Mouse (Mus musculus) heart, adult 11 months (tissue): ENCODE results near the gene Nudt19.
"Not testable (repeated sequence)": the region's sequence is repeated elsewhere in the genome, so short reads cannot be mapped to it uniquely, and the experiment has no call there.

Source experiments
- DNase-seq: peaks from one replicate; pipeline ENCODE4 v3.0.0; 2022

The Nudt19 gene

DNA sequence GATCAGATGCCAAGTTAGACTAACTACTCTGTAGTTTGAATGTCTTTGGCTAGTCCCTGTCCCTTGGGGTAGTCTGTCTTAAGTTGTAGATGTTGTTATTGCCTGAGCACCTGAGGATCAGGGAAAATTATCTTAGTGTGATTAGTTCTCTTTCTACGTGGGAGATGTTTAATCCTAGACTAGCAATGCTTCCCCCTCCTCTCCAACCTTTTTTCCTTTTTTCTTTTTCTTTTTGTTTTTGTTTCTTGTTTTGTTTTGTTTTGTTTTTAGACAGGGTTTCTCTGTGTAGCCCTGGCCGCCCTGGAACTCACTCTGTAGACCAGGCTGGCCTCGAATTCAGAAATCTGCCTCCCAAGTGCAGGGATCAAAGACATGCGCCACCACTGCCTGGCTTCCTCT, at the start of gene Nudt19:
Nudt19 (minus strand) TSS at position 100 of the 399 bp plus-strand sequence.
- DNase-seq = no peak

DNA sequence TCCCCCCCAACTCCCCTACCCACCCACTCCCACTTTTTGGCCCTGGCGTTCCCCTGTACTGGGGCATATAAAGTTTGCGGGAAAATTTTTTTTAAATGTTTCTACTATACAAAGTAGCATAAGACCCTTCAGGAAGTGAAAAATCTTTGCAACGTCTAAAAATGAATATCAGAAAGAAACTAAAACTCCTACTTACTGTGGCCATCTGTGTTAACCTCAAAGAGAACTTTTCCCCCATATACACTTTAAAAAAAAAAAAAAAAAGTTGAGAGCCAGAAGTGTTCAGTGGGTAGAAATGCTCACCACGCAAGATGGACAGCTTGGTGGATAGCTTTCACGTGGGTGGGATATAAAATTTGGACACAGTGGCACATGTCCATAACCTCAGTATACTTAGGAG, 46.7 kb upstream of the Nudt19 start:
- DNase-seq = no peak

DNA sequence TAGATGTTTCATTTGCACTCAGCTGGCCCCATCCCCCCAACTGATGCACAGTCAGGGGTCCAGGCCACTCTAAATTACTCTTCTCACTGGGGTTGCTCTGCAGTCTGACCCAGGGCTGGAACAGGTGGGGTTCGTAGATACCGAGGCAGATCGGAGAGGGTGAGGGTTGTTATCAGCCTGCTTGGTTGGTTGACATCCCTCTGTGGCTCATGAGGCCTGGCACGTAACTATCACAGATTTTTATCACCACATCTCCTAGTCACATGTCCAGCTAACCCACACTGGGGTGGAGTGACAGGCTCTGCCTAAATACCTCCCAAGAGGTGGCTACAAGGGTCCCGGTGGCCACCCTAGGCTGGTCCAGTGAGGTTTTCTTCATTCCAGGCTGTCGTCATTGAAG, 45.0 kb upstream of the Nudt19 start:
- DNase-seq = no peak

DNA sequence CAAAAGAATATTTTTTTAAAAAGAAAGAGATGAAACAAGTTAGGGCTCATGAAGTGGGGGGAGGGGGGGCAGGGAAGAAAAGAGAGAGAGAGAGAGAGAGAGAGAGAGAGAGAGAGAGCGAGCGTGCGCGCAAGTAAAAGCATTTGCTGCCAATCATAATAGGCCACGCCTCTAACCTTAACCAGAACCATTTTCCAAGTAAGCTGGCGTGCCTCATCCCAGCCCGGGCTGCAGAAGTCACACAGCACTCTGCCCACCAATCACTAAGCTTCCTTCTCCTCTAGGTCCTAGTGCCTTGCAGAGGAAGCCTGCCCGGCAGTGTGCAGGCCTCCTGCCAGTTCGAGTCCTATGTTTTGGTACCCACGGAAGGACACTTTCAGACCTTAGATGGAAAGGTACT, 43.9 kb upstream of the Nudt19 start:
- no peak for DNase-seq

DNA sequence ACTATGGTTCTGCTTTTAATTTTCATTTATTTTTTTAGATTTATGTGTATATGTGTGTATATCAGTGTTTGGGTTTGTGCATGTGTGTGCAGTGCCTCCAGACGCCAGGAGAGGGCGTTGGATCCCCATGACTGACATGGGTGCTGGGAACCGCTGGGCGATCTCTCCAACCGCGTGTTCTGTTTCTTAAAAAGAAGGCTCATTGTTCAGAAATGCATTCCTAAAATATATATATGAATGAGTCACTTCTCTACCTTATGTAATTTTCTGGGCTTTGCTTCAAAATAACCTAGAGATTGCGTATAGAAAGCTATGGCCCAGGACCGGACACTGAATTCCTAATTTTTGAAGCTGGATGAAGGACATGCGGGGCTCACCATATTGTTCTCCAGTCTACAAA, 43.4 kb upstream of the Nudt19 start:
- DNase-seq = no peak

DNA sequence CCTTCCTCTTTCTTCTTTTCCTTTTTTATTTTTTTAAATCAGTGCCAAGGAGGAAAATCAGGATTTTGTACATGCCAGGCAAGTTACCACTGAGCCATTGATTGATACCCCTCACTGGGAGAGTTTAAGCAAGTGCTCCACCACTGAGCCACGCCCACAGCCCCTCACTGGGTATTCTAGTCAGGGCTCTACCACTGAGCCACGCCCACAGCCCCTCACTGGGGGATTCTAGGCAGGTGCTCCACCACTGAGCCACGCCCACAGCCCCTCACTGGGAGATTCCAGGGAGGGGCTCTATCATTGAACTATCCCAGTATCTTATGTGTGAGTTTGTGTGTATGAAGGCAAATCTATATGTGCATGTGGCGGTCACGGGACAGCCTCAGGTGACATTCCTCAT, 38.2 kb upstream of the Nudt19 start:
- no peak for DNase-seq

DNA sequence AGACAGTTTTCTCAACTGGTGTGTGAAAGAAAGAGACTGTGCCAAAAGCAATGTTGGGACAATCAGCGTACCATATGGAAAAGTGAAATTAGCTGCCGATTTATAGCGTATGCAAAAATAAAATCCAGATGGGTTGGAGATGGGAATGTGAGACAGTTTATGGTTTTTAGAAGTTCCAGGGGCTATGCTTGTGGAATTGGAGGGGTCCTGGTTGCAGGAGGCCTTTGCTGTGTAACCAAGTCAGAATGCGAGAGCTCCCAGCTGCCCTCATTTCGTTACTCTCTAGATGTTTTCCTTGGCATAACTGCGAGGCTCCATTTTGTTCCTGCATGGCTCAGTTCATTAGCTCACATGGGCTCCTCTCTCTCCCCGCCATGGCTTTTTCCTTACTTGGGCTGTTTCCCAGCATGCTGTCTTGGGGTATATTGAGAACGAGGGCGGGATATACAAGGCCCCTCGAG, 34.7 kb upstream of the Nudt19 start:
- DNase-seq = peak; percentile 96

DNA sequence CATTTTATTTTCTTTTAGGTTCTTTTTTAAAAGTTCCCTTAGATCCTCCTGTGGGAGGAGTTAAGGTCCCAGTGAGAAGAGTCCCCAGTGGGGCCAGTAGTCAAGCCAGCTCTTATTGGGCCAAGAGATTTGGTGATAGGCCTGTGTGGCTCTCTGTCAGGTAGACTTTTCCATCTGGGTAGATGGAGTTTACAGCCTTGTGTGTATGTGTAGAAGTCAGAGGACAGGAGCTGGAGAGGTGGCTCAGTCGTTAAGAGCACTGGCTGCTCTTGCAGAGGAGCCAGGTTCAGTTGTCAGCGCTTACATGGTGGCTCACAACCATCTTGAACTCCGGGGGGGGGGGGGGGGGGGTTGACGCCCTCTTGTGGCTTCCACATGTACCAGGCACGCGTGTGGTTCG, 33.4 kb upstream of the Nudt19 start:
- DNase-seq = no peak

DNA sequence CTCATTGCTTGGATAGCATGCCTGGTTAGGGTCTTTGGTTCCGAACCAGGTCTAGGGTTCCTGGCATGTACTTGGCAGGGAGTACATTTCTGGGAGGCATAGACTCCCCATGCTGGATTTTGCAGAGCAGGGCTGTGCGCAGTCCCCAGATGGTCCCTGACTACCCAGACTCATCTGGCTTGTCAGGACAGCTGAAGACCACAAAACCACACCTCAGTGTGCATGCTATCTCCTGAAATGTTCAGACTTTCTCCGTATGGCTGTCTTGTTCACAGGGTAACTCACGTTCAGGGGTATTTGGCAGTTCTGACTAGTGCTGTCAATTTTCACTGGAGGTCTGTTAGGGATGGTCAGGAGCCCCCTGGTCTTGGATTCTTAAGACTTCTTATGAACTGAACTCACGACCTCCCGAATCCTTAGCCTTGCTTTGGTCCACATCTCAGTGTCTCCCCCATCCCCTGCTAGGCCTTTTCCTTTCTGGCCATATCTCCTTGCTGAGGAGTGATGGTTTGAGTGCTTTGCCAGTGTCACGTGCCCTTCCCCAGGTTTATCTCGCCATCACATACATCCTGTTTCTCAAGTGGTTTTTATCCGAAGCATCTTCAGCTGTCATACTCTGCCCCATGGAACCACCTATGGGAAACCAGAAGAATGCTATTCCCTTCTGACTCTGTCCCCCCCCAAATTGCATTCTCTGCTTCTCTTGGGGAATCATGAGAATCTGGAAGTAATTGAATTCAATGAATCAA, 32.8 kb upstream of the Nudt19 start:
- no peak for DNase-seq

DNA sequence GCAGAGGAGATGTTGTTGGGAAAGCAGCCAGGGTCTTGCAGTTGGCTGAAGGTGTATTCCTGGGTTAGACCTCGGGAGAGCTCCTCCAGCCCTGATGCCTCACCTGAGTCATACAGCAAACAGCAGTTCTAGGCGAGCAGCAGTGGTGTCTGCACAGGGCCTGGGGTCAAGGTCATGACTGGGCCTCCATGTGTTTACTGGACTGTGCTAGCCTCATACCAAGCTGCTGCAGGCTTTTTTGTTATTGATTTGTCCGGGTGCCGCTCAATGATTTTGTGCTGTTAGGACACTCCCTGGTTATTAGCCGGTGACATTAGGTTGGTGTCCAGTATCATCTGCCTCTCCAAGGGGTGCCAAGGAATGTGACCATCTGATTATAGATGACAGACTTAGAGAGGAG, 31.6 kb upstream of the Nudt19 start:
- peak; percentile 89 for DNase-seq

DNA sequence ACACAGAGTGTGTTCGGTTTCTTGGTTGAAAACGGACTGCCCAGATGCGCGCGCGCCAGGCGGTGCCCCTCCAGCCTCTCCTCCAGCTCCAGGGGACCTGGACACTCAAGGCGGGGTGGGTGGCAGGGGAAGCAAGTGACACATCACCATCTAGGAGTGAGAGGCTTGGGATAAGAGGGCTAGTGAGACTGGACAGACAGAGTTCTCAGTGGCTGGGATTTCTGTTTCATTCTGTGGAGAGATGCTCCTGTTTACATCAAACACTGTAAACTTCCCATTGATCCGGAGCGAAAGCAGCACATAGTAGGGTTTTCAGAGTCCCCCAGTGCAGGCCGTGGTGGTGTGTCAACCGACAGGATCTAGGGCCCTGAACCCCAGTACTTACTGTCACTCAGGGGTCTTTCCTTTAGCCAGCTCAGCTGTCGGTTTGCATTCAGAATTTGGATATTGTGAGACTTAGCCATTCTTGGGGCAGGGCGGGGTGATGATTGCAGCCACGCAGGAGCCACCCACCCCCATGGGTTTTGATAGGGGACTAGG, 30.9 kb upstream of the Nudt19 start:
- no peak for DNase-seq

DNA sequence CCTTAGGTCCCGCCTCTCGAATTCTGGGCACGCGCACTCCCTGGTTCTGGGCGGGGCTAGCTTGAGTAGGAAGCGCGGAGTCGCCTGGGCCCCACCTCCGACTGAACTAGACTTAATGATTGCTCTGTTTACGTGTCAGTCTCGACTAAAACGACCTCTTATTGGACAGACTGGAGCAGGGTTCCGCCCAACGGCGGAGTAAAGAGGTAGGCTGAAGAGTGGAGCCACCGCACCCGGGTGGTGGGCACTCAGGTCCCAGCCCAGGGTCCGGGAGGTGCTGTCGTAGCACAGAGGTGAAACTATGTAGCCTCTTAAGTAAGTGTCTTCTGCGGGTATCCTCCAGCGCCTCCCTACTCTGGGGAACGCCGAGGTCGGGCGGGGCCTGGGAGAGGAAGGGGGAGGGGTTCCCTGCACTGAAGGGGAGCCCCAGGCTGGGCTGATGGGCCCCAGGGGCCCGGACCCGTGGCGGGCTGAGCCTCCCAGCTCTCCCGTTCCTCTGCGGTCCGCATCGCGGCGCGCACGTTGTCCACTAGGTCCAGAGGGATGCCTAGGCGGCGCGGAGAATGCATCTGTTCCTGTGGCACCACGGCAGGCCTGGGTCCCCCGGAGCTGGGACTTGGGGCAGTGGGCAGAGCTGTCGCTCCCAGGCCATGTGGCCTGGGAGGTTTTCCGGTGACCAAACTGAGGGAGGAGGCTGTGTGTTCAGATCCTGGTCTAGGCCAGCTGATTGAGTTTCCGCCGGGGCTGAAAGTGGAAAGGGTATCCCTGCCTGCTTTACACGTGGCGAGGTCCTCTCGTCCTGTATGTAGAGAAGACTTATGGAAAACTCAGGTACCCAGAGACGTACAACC, 30.2 kb upstream of the Nudt19 start, which contains the start of gene Ankrd27:
Ankrd27 (plus strand) TSS at position 190 of the 851 bp plus-strand sequence.
- DNase-seq = peak; percentile 100

DNA sequence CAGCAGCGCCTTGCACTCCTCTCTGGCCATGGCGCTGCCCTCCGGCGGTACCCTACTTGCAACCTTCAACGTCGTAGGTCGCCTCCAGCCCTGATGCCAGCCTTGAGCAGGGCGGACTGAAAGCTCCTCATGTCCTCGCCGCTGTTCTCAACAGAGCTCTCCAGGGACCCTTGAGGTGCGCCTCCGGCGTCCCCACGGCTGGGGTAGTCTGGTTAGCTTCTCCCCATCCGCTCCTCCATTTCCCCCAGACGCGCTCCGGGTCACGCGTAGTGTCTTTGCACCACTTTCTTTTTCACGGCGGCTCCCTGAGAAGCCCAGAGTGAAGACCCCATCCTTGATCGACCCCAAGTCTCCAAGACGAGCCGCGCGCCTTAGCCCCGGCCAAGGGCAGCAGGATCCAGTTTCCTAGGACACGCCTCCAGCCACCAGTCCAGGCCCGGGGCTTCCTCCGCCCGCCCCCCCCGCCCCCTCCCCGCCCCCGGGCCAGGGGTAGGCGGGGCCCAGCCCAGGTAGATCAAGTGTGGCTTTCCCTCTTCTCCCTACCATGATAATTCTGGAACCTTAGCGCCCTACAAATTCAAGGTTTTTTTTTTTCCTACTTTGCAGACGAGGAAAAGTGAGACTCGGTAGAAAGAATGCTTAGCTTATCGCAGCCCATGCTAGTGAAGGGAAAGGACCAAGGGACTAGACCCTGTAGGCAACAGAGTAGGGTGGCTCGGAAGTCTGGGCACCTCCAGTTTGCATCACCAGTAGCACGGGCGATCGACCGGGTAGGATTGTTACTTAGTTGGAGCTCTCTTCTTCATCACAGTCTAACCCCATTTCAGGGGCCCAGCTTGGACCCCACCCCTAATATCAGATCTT, 29.3 kb upstream of the Nudt19 start, which contains the start of gene Rgs9bp:
Rgs9bp (minus strand) TSS at position 392 of the 864 bp plus-strand sequence.
- peak; percentile 95 for DNase-seq

DNA sequence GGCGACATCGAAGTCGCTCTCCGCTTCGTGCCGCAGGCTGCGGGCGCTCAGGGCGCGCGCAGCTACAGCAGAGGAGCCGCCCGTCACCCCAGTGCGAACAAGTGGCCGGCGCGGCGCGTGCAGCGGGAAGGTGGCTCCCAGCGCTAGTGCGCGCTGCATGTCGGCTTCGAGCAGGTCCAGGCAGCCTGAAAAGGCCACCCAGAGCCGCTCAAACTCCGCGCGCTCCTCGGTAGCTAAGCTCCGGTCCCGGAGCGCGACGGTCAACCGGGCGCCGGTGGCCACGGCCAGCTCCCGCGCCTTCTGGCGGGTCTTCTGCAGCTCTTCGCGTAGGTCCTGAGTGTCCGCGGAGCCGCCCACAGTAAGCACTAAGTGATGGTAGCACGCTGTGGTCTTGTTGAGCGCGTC, 28.7 kb upstream of the Nudt19 start:
- DNase-seq = no peak

DNA sequence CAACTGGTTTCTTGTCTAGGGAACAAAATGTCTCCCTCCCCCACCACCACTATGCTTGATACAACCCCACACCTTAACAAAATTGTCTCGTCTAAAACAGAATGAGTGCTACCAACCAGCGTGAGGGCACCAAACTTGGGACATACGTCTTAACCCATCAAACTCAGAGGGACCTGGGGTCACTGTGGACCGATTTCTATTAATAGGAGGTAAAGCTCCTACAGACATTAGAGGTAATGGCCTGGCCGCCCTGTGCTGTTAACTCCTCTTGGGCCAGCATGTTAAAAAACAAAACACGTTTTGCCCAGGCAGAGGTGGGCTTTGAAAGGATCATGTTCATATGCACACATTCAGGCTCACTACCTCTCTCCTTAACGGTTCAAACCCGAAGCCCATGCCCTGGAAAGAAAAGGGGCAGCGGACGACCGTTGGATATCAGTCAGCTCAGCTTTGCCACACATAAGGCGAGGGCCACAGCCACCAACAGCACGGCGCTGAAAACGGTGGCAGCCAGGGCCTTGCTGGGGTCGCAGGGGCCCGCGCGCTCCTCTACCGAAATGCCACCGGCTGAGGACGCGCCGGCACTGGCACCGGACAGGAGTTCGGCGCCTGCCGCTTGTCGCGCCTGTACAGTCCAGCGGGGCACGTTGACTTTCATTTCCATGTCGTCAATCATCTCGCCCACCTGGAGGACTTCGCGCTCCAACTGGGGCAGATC, 28.1 kb upstream of the Nudt19 start:
- DNase-seq = no peak

DNA sequence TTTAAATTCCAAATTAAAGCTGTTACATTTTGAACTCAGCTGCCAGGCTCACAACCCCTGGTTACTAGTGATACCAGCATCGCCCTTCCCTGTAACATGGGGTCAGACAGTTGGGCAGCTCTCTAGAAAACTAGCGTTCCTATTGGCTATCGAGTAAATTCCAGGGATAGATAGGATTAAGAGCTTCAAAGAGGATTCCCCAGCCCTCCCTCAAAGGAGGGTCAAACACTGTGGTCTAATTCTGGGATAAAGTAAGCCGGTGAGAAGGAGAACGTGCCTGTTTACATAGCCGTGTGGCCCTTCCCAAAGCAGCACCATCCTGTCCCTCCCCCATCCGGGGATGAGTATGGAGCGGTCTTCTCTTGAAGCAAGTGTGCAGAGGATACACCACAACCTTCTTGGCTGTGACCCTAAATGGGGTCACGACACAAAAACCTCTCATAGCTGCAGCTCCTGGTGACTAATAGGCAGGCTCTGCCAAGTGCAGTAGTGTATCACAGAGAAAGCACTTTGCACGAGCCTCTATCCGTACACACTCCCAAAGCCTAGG, 27.4 kb upstream of the Nudt19 start:
- no peak for DNase-seq

DNA sequence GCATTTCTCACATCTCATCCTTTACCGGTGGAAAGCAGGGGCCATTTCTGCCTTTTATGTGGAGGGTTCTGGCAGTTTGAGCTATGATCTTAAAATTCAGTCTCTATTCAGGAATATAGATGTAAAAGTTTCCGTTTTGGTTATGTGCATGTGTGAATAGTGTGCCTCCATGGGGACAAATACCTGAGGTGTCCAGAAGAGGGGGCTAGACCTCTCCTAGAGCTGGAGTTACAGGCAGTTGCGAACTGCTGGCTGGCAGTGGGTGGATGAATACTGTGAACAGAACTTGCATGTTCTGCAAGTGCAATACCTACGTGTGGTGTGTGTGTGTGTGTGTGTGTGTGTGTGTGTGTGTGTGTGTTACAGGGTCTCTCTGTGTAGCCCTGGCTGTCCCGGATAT, 26.6 kb upstream of the Nudt19 start:
- no peak for DNase-seq

DNA sequence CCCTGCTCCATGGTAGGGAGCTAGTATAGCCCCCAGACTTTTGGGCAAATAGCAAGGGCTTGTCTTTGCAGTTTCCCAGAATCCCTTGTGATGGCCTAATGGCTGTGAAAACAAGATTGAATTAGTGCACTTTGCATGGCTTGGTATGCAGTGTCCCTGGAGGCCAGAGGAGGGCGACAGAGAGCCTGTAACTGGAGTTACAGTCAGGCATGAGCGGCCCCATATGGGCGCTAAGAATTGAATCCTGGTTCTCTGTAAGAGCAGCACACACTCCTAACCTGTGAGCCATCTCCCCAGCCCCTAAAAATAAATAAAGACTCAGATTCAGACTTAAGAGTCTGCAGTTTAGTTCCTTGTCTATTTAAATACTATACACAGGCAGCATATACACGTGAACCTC, 23.7 kb upstream of the Nudt19 start:
- DNase-seq = no peak

DNA sequence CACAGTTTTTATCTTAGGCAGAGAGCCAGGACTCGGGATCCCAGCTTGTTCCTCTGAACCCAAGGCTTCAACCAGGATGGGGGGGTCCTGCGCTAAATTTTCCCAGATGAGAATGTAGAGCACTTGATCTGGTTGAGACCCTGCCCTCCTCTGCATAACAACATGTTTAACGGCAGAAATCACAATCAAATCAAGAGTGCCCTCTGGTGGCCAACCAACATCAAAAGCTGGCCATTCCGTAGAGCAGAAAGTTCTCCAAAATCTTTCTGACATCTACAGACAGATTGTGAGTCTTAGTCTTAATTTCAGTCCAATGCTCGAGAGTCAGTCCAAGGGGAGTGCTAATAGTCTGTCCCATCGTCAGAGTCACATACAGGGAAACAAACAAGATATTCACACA, 14.8 kb upstream of the Nudt19 start:
- not testable (repeated sequence) for DNase-seq

DNA sequence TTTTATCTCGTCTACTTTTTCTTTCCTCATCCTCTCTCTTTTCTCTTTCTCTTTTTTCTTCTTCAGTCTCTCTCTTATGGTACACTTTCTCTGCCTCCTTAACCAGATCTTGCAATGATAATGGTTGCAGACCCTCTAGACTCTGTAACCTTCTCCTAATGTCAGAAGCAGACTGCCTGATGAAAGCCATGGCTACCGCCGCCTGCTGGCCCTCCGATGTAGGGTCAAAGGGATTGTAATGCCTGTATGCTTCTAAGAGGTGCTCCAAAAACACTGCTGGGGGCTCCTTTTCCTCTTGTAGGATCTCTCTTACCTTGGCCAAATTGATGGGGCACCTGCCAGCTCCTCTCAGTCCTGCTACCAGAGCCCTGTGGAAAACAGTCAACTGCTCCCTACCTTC, 13.6 kb upstream of the Nudt19 start:
- not testable (repeated sequence) for DNase-seq

DNA sequence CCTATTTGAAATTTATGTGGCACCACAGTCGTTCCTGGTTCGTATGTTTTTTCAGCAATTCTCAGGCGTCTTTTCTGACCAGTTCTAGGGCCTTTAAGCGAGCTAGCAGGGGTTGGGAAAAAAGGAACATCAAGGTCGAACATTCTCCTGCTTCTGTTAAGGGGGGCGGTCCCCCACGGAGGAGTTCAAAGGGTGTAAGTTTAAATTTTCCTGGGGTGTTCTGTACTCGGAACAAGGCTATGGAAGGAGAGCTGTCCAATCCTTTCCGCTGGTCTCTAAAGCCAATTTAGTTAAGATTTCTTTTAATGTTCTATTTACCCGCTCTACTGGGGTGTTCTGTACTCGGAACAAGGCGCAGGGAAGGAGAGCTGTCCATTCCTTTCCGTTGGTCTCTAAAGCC, 9.9 kb upstream of the Nudt19 start:
- not testable (repeated sequence) for DNase-seq

DNA sequence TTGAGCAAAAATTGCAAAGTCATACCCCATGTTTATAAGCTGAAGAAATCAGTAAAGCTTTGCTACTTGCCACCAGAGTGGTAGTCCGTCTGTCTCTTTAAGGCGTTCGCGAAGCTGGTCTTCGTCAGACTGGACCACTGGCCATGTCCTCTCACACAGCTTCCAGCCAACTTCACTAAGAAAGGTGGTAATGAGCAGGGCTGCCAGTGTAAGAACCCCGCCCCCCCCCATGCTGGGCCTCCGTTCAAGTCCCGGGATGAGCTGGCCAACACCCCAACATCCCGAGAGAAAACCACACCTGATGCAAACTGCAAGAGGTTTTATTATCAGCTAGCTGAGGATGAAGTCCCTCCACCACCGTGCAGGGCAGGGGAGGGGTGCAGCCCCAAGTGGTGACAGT, 8.8 kb upstream of the Nudt19 start:
- DNase-seq = not testable (repeated sequence)
